ENCODE assay signal across 19 mouse cellular contexts in the genomic region with DNA sequence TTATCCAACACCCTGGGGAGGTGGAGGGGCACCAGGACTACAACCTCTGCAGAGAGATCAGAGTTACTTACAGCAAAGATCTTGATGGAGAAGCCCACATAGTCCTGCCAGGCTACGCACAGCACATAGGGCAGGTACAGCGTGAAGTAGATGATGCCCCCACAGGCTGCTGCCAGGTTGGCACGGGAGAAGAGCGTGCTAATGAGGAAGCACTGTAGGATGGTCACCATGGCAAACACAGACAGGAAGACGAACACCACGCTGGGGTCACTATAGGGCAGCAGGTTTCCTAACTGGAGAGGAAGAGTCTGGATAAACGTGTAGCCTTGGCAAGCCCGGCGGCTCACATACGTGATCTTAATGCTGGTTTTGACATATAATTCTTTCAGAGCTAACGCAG.
"Had no signal": no experiment of that assay in that cellular context is flagged by ENCODE, and none has a peak within 500 bp of the region (broad histone marks: within the 10 kb centered on the region; RNA-seq: fewer than 3 reads in every experiment).

No protein-coding gene starts in this region.

- H3K4me1 ChIP-seq: limb, embryonic 13.5 days; liver, embryonic 13.5 days; midbrain, embryonic 12.5 days; midbrain, embryonic 15.5 days; neural tube, embryonic 15.5 days; stomach, embryonic 15.5 days had no signal

- H3K9me3 ChIP-seq: limb, embryonic 13.5 days; liver, embryonic 13.5 days; midbrain, embryonic 12.5 days; midbrain, embryonic 15.5 days; neural tube, embryonic 15.5 days; stomach, embryonic 15.5 days had no signal

- H3K36me3 ChIP-seq: midbrain, embryonic 15.5 days had no signal

- ATAC-seq: inflammation-experienced regulatory T-cells, adult 6 months; intestine, embryonic 16.5 days; lung, postnatal 0 days; midbrain, embryonic 15.5 days had no signal

- DNase-seq: kidney, adult 18-20 months; left cerebral cortex, postnatal 4 days; liver, embryonic 13.5 days; lung, embryonic 14.5 days; retina, postnatal 1 day; right cerebral cortex, postnatal 25 days; spleen, adult 18-20 months; thymus, postnatal 25 days had no signal

- H3K4me2 ChIP-seq: limb, embryonic 13.5 days; liver, embryonic 13.5 days; lung, embryonic 14.5 days; midbrain, embryonic 12.5 days; midbrain, embryonic 15.5 days; neural tube, embryonic 15.5 days; stomach, embryonic 15.5 days had no signal

- H3K27me3 ChIP-seq: limb, embryonic 13.5 days; liver, embryonic 13.5 days; midbrain, embryonic 12.5 days; midbrain, embryonic 15.5 days; neural tube, embryonic 15.5 days; stomach, embryonic 15.5 days had no signal

- H3K27ac ChIP-seq: kidney, postnatal 0 days; limb, embryonic 13.5 days; liver, embryonic 13.5 days; macrophage; midbrain, embryonic 12.5 days; midbrain, embryonic 15.5 days; neural tube, embryonic 15.5 days; stomach, embryonic 15.5 days had no signal

- H3K4me3 ChIP-seq: limb, embryonic 13.5 days; liver, embryonic 13.5 days; midbrain, embryonic 12.5 days; midbrain, embryonic 15.5 days; myocyte; neural tube, embryonic 15.5 days; stomach, embryonic 15.5 days had no signal

- H3K9ac ChIP-seq: limb, embryonic 13.5 days; liver, embryonic 13.5 days; lung, embryonic 14.5 days; midbrain, embryonic 12.5 days; midbrain, embryonic 15.5 days; neural tube, embryonic 15.5 days; stomach, embryonic 15.5 days had no signal
